Mouse (Mus musculus) neural tube, embryonic 11.5 days (tissue): Measurements from ENCODE around the gene Cd79b. TPM values are rescaled to one million over a fixed set of nuclear protein-coding genes. Genes with fewer than 3 reads are reported as not detected.

Experiments
- ATAC-seq: fragments of 200-750 bp; cut with Nextera tagmentation; 2 replicates; pipeline ENCODE4 v1.8.0; 2017; ENCODE audit warnings: moderate number of reproducible peaks, mild to moderate bottlenecking, moderate TSS enrichment, moderate library complexity; ENCODE audit not compliant: insufficient read depth, low FRiP score, low TSS enrichment
- DNase-seq: peaks from one replicate; pipeline ENCODE4 v3.0.0-alpha.2; 2015; ENCODE audit warnings: low spot score
- H3K27ac ChIP-seq: fragments of 300-500 bp; sonication (generic); 2 replicates; pipeline ENCODE4 v1.5.1; 2014; ENCODE audit warnings: low read depth, mild to moderate bottlenecking, low read length
- H3K27me3 ChIP-seq: fragments of 300-500 bp; sonication (generic); 2 replicates; pipeline ENCODE4 v1.6.1; 2014; ENCODE audit warnings: mild to moderate bottlenecking, low read length, mixed read lengths; ENCODE audit not compliant: control insufficient read depth, insufficient read depth
- H3K36me3 ChIP-seq: fragments of 300-500 bp; sonication (generic); 2 replicates; pipeline ENCODE4 v1.6.1; 2014; ENCODE audit warnings: mild to moderate bottlenecking, low read length, moderate library complexity, mixed read lengths; ENCODE audit not compliant: control insufficient read depth, insufficient read depth
- H3K4me1 ChIP-seq: fragments of 300-500 bp; sonication (generic); 2 replicates; pipeline ENCODE4 v1.6.1; 2014; ENCODE audit warnings: low read length, mixed read lengths; ENCODE audit not compliant: control insufficient read depth, insufficient read depth
- H3K4me2 ChIP-seq: fragments of 300-500 bp; sonication (generic); 2 replicates; pipeline ENCODE4 v1.6.1; 2014; ENCODE audit warnings: low read depth, mild to moderate bottlenecking, moderate library complexity
- H3K4me3 ChIP-seq: fragments of 300-500 bp; sonication (generic); 2 replicates; pipeline ENCODE4 v1.5.1; 2014; ENCODE audit warnings: low read depth, low read length
- H3K9ac ChIP-seq: fragments of 300-500 bp; sonication (generic); 2 replicates; pipeline ENCODE4 v1.6.1; 2014; ENCODE audit warnings: mild to moderate bottlenecking, low read length
- H3K9me3 ChIP-seq: fragments of 300-500 bp; sonication (generic); 2 replicates; pipeline ENCODE4 v1.6.1; 2016; ENCODE audit warnings: low read length; ENCODE audit not compliant: control insufficient read depth
- WGBS: fragments of 180-500 bp; shearing (Covaris S2); extraction: QIAGEN DNeasy Blood & Tissue Kit; methylation state at CpG from one replicate; pipeline ENCODE4 v1.1.7; 2014; 5-methylcytosine and 5-hydroxymethylcytosine counted together
- polyA plus RNA-seq: library from polyadenylated mRNA; unstranded; fragments of >200 nt; fragmentation: Nextera tagmentation; extraction: Ambion mirVana; gene quantifications from 2 replicates; pipeline ENCODE4 v1.2.1, GENCODE M21; 2014

The Cd79b gene
- polyA plus RNA-seq, 1 experiment from 2014 or later, result 1.7 TPM

DNA sequence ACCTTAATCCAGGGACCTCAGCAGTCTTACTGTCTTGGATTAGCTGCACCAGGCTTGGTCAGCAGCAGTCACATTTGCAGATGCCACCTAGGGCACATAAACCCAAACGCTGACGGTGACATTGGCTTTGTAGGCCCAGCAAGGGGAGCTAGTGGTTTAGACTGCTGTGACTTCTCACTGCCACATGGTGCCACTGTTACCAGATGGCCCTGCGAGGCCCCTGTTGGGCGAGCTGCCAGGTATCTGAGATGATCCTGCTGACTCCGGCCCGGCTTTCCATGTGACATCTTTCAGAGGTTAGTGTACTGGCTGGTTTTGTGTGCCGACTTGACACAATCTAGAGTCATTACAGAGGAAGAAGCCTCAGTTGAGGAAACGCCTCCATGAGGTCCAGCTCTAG is 25.2 kb downstream of the Cd79b start:
- no peak overlapping the region for H3K27ac ChIP-seq
- no peak overlapping the region for H3K9ac ChIP-seq
- no peak overlapping the region for H3K4me3 ChIP-seq
- ATAC-seq, result no peak
- WGBS, result 81% methylated on average over 8 of the region's 8 CpGs
- H3K27me3 ChIP-seq, result no peaks in the 10 kb centered on the region
- DNase-seq, result no peak
- H3K4me2 ChIP-seq, result no peak overlapping the region
- H3K9me3 ChIP-seq, result no peaks in the 10 kb centered on the region
- no peaks in the 10 kb centered on the region for H3K36me3 ChIP-seq
- no peaks in the 10 kb centered on the region for H3K4me1 ChIP-seq

DNA sequence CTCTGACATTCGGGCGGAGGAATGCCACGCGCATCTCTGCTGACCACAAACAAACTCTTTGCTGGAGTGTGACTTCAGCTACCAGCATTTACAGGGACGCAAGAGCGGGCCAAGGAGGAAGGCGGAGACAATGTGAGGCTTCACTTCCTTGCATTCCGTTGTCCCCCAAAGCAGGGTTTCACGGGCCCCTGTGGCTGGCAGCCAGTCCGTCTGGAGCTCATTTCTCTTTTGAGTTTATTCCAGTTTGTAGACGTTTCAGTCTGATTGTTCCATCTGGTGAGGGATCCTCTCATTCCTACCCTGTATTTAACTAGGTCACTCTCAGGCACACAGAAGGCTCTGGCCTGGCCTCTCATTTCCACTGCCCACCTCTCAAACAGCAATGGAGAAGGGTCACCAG is 27.6 kb downstream of the Cd79b start:
- Histone ChIP-seq H3K4me1 (no peaks in the 10 kb centered on the region), H3K4me2 (no peak overlapping the region), H3K27me3 (no peaks in the 10 kb centered on the region), H3K4me3 (no peak overlapping the region), H3K9ac (no peak overlapping the region), H3K27ac (no peak overlapping the region), H3K9me3 (no peaks in the 10 kb centered on the region), H3K36me3 (no peaks in the 10 kb centered on the region)
- ATAC-seq (no peak), DNase-seq (no peak)
- WGBS, result 75% methylated on average over 11 of the region's 11 CpGs

DNA sequence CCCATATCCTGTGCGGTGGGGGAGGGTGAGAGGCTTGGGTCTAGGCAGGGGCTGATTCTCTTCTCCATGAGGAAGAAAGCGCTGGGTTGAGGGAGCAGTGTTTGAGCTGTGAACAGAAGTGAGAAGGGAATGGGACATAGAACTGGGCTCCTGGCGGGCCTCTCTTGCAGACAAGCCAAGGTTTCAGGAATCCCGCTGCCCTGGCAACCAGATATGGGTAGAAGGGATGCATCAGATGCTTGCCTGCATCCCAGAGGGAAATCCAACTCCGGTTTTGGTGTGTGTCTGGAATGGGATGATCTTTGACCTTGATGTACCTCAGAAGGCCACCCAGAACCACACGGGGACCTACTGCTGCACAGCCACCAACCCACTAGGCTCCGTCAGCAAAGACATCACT is 28.4 kb downstream of the Cd79b start:
- no peak for DNase-seq
- Histone ChIP-seq H3K4me3 (no peak overlapping the region), H3K9ac (no peak overlapping the region), H3K4me2 (no peak overlapping the region), H3K27ac (no peak overlapping the region), H3K27me3 (no peaks in the 10 kb centered on the region), H3K4me1 (no peaks in the 10 kb centered on the region), H3K36me3 (no peaks in the 10 kb centered on the region), H3K9me3 (no peaks in the 10 kb centered on the region)
- 86% methylated on average over 7 of the region's 7 CpGs for WGBS
- no peak for ATAC-seq

DNA sequence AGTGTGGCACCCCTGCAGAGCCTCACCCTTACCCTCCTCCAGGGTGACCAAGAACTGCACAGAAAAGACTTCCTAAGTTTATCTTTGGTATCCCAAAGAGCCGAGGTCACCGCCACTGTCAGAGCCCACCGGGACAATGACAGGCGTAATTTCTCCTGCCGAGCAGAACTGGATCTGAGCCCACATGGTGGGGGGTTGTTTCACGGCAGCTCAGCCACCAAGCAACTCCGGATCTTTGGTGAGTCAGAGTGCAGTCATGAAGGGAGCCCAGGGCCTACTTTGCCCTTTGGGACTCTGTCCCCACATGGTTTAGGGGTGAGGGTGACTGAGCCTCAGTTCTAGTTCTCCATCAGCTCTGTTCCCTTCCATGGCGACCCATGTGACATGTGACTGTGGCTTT is 30.4 kb downstream of the Cd79b start:
- Histone ChIP-seq H3K27ac (no peak overlapping the region), H3K4me2 (no peak overlapping the region), H3K4me3 (no peak overlapping the region), H3K9ac (no peak overlapping the region), H3K4me1 (no peaks in the 10 kb centered on the region), H3K36me3 (no peaks in the 10 kb centered on the region), H3K9me3 (no peaks in the 10 kb centered on the region), H3K27me3 (no peaks in the 10 kb centered on the region)
- no peak for ATAC-seq
- WGBS, result 76% methylated on average over 8 of the region's 8 CpGs
- DNase-seq, result no peak

DNA sequence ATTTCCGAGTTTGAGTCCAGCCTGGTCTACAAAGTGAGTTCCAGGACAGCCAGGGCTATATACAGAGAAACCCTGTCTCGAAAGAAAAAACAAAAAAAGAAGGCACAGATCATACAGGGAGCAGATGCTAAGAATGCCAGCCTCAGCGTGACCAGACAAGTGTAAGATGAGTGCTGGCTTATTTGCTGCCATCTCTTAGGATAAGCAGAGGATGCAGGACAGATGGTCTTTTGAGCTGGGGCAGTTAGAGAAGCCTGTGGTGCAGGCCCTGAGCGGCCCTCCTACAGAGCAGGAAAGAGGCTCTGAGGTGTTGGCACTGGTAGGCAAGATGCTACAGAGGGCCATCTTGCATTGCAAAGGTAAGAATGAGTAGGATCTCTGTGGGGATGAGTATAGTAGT is 31.2 kb downstream of the Cd79b start:
- H3K27me3 ChIP-seq, result no peaks in the 10 kb centered on the region
- no peaks in the 10 kb centered on the region for H3K4me1 ChIP-seq
- H3K36me3 ChIP-seq, result no peaks in the 10 kb centered on the region
- H3K9me3 ChIP-seq, result no peaks in the 10 kb centered on the region
- DNase-seq (no peak), ATAC-seq (no peak)
- H3K4me3 ChIP-seq, result no peak overlapping the region
- H3K9ac ChIP-seq, result no peak overlapping the region
- WGBS, result 80% methylated on average over 4 of the region's 4 CpGs
- no peak overlapping the region for H3K4me2 ChIP-seq
- no peak overlapping the region for H3K27ac ChIP-seq

DNA sequence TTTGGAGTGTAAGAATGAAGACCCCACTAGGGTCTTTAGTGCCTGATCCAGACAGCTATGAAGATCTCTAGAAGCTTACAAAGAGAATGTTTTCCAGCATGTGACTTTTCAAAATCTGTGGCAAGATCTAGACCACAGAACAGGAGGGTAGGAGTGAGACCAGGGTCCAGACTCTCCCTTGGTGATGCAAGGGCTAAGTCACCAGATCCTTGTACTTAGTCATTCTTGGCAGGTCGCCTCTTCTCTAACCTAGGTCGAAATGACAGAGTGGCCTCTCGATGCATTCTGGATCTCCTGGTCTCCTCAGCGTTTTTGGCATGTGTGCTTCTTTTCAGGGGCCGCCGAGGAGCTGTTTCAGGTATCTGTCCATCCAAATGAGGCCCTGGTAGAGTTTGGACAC is 32.1 kb downstream of the Cd79b start:
- no peaks in the 10 kb centered on the region for H3K9me3 ChIP-seq
- no peak overlapping the region for H3K4me2 ChIP-seq
- WGBS, result 88% methylated on average over 6 of the region's 6 CpGs
- no peaks in the 10 kb centered on the region for H3K36me3 ChIP-seq
- no peaks in the 10 kb centered on the region for H3K4me1 ChIP-seq
- H3K4me3 ChIP-seq, result no peak overlapping the region
- H3K9ac ChIP-seq, result no peak overlapping the region
- no peak overlapping the region for H3K27ac ChIP-seq
- no peak for DNase-seq
- H3K27me3 ChIP-seq, result no peaks in the 10 kb centered on the region
- no peak for ATAC-seq

DNA sequence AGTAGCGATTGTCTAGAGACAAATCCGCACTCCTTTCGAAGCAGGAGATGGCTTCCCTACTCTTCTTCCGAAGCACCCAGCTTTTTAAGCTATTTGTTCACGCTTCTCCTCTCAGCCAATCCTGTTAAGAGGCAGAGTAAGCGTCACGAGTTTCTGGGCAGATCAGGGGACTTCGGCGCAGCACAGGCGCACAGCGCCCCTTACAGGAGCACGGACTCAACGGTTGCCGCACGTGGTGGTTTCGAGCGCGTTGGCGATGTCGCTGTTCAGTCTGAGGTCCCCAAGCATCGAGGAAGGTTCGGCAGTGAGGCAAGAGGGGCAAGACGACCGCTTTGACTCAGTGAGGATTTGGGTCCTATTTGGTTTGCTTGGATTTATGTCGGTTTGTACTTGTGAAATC is 38.1 kb downstream of the Cd79b start, which contains the start of gene Tcam1:
Gene Tcam1, plus strand, starts transcription at position 219 of the 400 bp plus-strand sequence.
- Histone ChIP-seq H3K27me3 (no peaks in the 10 kb centered on the region), H3K27ac (no peak within 1 kb of the TSS), H3K9me3 (no peaks in the 10 kb centered on the region), H3K36me3 (no peaks in the 10 kb centered on the region), H3K4me3 (no peak within 1 kb of the TSS), H3K9ac (no peak within 1 kb of the TSS), H3K4me1 (peaks cover 8% of the 10 kb centered on the region), H3K4me2 (0 out of 2 replicates have a peak within 1 kb of the TSS, but pooled peaks have one; percentile 17)
- DNase-seq, result peak; percentile 93
- ATAC-seq, result peak; percentile 43; the same call in 1 of the 2 replicates
- WGBS, result 17% methylated on average over 25 of the region's 25 CpGs

DNA sequence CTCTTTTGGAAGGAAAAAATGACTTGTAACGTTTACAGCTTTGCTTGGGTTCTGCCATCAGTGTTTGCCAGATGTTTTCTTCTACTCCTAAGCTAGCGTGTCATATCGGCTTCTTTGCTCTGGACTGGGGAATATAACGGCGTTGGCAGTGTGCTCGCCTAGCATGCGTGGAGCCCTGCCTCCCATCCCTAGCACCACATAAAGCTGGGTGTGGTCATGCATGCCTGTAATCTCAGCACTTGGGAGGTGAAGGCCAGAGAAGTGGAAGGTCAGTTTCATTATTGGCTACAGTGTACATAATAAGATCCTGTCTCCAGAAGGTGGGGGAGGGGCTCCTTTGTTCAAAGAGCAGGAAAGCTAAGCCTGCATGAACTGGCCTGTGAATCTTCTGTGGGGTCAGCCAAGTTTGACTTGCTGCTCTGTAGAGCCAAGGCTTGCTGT is 39.6 kb downstream of the Cd79b start:
- no peak for DNase-seq
- Histone ChIP-seq H3K9me3 (no peaks in the 10 kb centered on the region), H3K9ac (no peak overlapping the region), H3K27ac (no peak overlapping the region), H3K4me3 (no peak overlapping the region), H3K36me3 (no peaks in the 10 kb centered on the region), H3K27me3 (no peaks in the 10 kb centered on the region), H3K4me1 (peaks cover 17% of the 10 kb centered on the region), H3K4me2 (no peak overlapping the region)
- no peak for ATAC-seq
- WGBS, result 87% methylated on average over 7 of the region's 7 CpGs

DNA sequence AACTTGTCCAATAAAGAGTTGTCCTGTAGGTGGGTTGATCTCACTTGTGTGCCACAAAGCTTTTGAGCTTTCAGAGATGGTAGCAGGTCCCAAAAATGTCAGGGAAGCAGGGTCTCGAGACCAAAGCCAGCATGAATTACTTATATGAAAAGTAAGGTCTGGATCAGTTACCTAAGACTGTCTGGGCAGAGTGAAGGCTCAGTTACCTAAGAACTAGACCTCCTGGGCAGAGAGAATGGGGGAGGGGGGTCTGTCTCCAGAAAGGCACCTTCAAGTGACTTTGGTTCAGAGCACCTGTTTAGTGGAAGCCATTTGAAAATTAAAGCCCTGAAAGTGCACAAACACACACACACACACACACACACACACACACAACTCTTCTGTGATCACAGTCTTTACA is 40.2 kb downstream of the Cd79b start:
- H3K27me3 ChIP-seq, result no peaks in the 10 kb centered on the region
- H3K4me1 ChIP-seq, result peaks cover 17% of the 10 kb centered on the region
- no peak overlapping the region for H3K27ac ChIP-seq
- H3K4me3 ChIP-seq, result no peak overlapping the region
- H3K9ac ChIP-seq, result no peak overlapping the region
- H3K9me3 ChIP-seq, result no peaks in the 10 kb centered on the region
- no peak overlapping the region for H3K4me2 ChIP-seq
- ATAC-seq, result no peak
- no peaks in the 10 kb centered on the region for H3K36me3 ChIP-seq
- DNase-seq, result no peak
- WGBS, result 100% methylated on average over 1 of the region's 1 CpGs
